Mouse (Mus musculus) limb, embryonic 13.5 days (tissue): Measurements from ENCODE around the gene Ica1. TPM values are rescaled to one million over a fixed set of nuclear protein-coding genes. Genes with fewer than 3 reads are reported as not detected.

Experiments
- ATAC-seq: fragments of 200-750 bp; cut with Nextera tagmentation; 2 replicates; pipeline ENCODE4 v1.8.0; 2017; ENCODE audit warnings: low read depth, moderate number of reproducible peaks, moderate TSS enrichment; ENCODE audit not compliant: low FRiP score
- H3K27ac ChIP-seq: fragments of 300-500 bp; sonication (generic); 2 replicates; pipeline ENCODE4 v1.5.1; 2015; ENCODE audit warnings: inconsistent platforms, mild to moderate bottlenecking, moderate library complexity
- H3K27me3 ChIP-seq: fragments of 300-500 bp; sonication (generic); 2 replicates; pipeline ENCODE4 v1.6.1; 2015; ENCODE audit warnings: mild to moderate bottlenecking, inconsistent platforms
- H3K36me3 ChIP-seq: fragments of 300-500 bp; sonication (generic); 2 replicates; pipeline ENCODE4 v1.6.1; 2015; ENCODE audit warnings: inconsistent platforms, mild to moderate bottlenecking, moderate library complexity
- H3K4me1 ChIP-seq: fragments of 300-500 bp; sonication (generic); 2 replicates; pipeline ENCODE4 v1.6.1; 2015; ENCODE audit warnings: inconsistent platforms
- H3K4me2 ChIP-seq: fragments of 300-500 bp; sonication (generic); replicated peaks from 2 replicates; pipeline ENCODE4 v1.6.1; 2015; ENCODE audit warnings: inconsistent platforms, mild to moderate bottlenecking, moderate library complexity
- H3K4me3 ChIP-seq: fragments of 300-500 bp; sonication (generic); 2 replicates; pipeline ENCODE4 v1.5.1; 2015; ENCODE audit warnings: moderate library complexity, mild to moderate bottlenecking, inconsistent platforms
- H3K9ac ChIP-seq: fragments of 300-500 bp; sonication (generic); 2 replicates; pipeline ENCODE4 v1.6.1; 2015; ENCODE audit warnings: mild to moderate bottlenecking, inconsistent platforms
- H3K9me3 ChIP-seq: fragments of 300-500 bp; sonication (generic); 2 replicates; pipeline ENCODE4 v1.6.1; 2016; ENCODE audit warnings: inconsistent platforms
- WGBS: fragments of 180-500 bp; shearing (Covaris S2); methylation state at CpG from one replicate; pipeline ENCODE4 v1.1.7; 2015; 5-methylcytosine and 5-hydroxymethylcytosine counted together
- polyA plus RNA-seq: library from polyadenylated mRNA; unstranded; fragments of >200 nt; fragmentation: Nextera tagmentation; extraction: Ambion mirVana; gene quantifications from 2 replicates; pipeline ENCODE4 v1.2.1, GENCODE M21; 2015

The Ica1 gene
- polyA plus RNA-seq, 1 experiment from 2014 or later: 18.8 TPM

DNA sequence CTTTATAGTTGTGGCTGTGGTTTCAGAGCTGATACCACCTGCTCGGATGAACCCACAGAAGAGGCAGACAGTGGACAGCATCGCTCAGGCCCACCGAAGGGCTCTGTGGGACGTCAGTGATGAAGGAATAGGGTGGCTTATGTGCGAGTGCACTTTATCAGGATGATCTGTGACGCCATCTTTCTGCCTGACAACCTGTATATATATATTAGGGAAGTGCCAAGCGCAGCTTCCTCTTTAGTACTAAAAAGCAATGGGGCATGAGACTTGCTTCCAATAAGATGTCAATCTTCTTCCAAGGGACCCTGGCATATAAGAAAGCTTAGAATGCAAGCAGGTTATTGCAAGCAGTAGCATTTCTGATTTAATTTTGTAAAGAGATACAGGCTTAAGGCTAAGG is 127.9 kb downstream of the Ica1 start:
- no peaks in the 10 kb centered on the region for H3K27me3 ChIP-seq
- no peaks in the 10 kb centered on the region for H3K9me3 ChIP-seq
- 92% methylated on average over 7 of the region's 7 CpGs for WGBS
- no peak overlapping the region for H3K9ac ChIP-seq
- no peak for ATAC-seq
- H3K27ac ChIP-seq: no peak overlapping the region
- no peak overlapping the region for H3K4me3 ChIP-seq
- H3K4me2 ChIP-seq: no peak overlapping the region
- H3K36me3 ChIP-seq: 0 out of 2 replicates have a peak, but pooled peaks cover 2% of the 10 kb centered on the region
- H3K4me1 ChIP-seq: peaks cover 14% of the 10 kb centered on the region

DNA sequence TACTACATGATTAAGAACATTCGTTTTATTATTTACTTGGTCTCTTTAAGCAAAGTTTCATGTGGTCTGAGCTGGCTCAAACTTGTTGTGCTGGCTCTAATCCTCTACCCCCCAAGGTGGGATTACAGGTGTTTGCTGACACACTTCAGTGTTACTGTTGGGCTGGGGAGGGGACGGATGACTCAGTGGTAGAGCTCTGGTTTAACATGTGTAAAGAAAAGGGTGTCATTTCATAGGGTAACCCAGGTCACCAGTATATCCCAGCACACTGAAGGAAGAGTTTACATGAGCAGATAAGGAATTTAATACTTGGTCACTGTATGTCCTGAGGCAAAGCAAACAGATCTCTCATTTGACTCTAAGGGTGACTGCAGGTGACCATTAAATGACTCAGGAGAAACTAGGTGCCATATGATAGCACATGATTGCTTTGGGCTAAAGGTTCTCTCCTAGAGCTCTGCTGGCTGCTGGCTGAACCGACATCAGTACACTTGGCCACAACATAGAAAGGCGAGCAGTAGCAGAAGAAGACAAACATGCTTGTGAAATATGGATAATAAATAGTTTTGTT is 128.9 kb downstream of the Ica1 start:
- Histone ChIP-seq H3K9ac (no peak overlapping the region), H3K4me3 (no peak overlapping the region), H3K27me3 (no peaks in the 10 kb centered on the region), H3K36me3 (no peaks in the 10 kb centered on the region), H3K9me3 (no peaks in the 10 kb centered on the region), H3K27ac (no peak overlapping the region), H3K4me1 (peaks cover 21% of the 10 kb centered on the region), H3K4me2 (no peak overlapping the region)
- no peak for ATAC-seq
- WGBS: 65% methylated on average over 4 of the region's 4 CpGs

DNA sequence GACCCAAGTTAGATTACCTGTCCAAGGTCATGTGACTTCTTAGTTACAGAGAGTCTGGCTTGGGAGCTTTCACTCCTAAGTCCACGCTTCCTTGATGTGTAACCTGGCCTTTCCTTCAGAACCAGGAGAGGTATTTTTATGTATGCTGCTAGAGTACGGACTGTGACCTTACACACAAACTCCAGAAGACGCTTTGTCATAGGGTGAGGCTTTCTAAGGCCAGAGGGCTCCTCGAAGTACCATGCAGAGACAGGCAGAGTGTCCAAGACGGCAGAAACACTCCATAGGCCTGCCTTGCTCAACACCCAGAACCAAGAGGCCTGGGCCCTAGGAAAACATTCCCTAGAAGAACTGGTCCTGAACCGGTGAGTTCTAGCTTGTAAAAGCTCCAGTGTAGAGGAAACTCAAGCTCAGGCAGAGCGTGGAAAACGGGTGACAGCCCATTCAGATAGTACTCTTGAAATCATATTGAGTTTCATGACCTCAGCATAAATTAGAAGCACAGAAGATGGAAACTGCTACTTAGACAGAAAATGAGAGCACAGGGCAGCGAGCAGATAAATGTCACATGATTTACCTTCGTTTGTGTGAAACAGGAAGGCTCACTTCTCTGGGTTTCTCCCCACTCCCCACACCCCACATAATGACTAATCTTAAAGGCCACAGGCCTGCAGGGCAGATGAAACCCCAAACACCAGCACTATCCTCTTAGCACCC is 129.9 kb downstream of the Ica1 start:
- no peak for ATAC-seq
- H3K4me3 ChIP-seq: no peak overlapping the region
- WGBS: 68% methylated on average over 10 of the region's 10 CpGs

DNA sequence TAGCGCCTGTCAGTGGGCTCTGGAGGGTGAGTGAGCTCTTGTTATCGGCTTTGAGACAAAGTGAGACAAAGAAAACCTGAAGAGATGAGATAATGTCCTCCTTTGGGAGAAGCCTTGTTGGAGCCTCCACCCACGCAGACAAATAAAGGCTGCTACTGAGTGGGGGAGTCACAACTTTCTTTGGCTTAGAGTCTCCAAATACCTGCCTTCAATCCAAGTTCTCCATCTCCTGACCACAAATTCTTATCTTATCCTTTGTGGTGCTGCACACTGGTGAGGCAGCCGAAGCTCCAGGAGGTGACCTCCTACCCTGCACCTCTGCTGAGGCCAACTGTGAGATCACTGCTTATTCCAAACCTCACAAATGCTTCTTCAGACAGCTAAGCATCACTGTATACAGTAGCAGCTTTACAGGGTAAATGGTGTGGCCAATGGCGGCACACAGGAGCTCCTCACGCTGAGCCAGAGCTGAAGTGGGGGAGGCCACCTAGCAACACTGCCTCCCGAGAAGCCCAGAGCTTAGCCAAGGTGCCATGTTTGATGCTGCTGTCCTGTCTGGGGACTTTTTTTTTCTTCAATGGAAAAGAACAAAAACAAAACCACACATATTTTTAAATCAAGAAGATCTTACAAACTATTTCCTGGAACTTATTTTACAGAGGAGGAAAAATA is 130.6 kb downstream of the Ica1 start:
- 77% methylated on average over 7 of the region's 7 CpGs for WGBS
- no peak for ATAC-seq

More for the DNA sequence above, 129.9 kb downstream of the Ica1 start:
- Histone ChIP-seq H3K9me3 (no peaks in the 10 kb centered on the region), H3K27ac (no peak overlapping the region), H3K27me3 (no peaks in the 10 kb centered on the region), H3K4me2 (no peak overlapping the region), H3K36me3 (no peaks in the 10 kb centered on the region), H3K4me1 (peaks cover 21% of the 10 kb centered on the region), H3K9ac (no peak overlapping the region)

DNA sequence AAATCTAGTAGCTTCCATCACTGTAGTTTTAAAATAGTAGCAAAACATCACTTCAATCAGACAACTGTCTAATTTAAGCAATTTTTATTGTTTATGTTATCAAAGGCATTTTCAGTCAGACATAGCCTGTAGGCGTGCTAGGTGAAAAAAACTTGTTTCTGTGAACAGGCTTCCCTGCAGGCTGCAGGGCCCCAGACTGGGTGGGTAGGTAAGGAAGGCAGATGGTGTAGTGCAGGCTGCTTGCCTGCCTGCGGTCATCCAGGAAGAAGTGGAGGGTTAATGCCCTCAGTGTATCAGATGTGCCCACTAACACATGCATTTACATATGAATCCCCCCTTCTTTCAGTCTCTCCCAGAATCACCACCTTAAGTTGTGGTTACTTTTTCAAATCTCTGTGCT is 132.6 kb downstream of the Ica1 start:
- no peak overlapping the region for H3K9ac ChIP-seq

More for the DNA sequence above, 130.6 kb downstream of the Ica1 start:
- no peak overlapping the region for H3K4me2 ChIP-seq
- no peaks in the 10 kb centered on the region for H3K9me3 ChIP-seq
- H3K9ac ChIP-seq: no peak overlapping the region
- H3K4me1 ChIP-seq: peaks cover 22% of the 10 kb centered on the region
- H3K36me3 ChIP-seq: no peaks in the 10 kb centered on the region
- H3K27ac ChIP-seq: no peak overlapping the region
- no peaks in the 10 kb centered on the region for H3K27me3 ChIP-seq
- no peak overlapping the region for H3K4me3 ChIP-seq

DNA sequence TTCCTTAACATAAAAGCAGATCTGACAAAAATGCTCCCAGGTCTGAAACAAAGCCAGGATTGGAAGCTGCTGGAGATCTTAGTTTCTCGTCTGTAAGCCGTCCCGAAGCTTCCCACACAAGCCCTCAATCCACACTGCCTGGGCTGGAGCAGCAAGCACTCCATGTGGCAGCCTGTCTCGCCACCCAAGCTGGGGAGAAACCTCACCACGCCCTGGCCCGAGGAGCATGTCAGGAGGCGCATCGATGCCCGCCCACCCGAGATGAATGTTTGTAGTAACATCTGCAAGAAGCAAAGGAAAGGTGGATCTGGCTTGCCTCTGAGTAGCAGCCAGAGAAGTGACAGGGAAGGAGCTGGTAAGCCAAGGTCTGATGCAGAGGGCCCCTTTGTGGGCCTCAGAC is 133.6 kb downstream of the Ica1 start:
- ATAC-seq: no peak
- Histone ChIP-seq H3K4me3 (no peak overlapping the region), H3K27me3 (no peaks in the 10 kb centered on the region), H3K4me2 (no peak overlapping the region), H3K9me3 (no peaks in the 10 kb centered on the region), H3K36me3 (no peaks in the 10 kb centered on the region), H3K4me1 (peaks cover 26% of the 10 kb centered on the region), H3K27ac (peak overlapping the region; percentile 22; the same call in 1 of the 2 replicates), H3K9ac (no peak overlapping the region)
- 67% methylated on average over 10 of the region's 10 CpGs for WGBS

More for the DNA sequence above, 132.6 kb downstream of the Ica1 start:
- no peak for ATAC-seq
- Histone ChIP-seq H3K27me3 (no peaks in the 10 kb centered on the region), H3K27ac (no peak overlapping the region), H3K4me3 (no peak overlapping the region), H3K36me3 (no peaks in the 10 kb centered on the region), H3K9me3 (no peaks in the 10 kb centered on the region), H3K4me1 (peaks cover 26% of the 10 kb centered on the region), H3K4me2 (no peak overlapping the region)
- 50% methylated on average over 2 of the region's 2 CpGs for WGBS

DNA sequence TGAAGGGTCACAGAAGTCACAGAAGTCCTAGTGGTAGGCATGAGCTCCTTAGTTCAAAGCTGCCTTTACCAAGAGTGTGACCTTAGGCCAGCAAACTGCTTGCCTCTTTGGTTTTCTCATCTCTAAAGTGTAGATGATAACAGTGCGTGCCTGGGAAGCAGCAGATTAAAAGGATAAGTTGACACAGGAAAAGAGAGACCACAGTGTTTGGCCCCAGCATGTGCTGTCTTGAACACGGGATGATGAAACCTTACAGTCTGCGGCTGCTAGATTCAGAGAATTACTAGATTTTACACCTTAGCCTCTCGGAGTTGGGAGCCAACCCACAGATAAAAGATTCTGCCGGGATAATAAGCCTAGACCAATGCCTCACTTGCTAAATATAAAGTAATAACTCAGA is 137.4 kb downstream of the Ica1 start:
- ATAC-seq: no peak
- Histone ChIP-seq H3K4me2 (no peak overlapping the region), H3K36me3 (no peaks in the 10 kb centered on the region), H3K27ac (no peak overlapping the region), H3K9me3 (no peaks in the 10 kb centered on the region), H3K4me3 (no peak overlapping the region), H3K27me3 (no peaks in the 10 kb centered on the region), H3K4me1 (peaks cover 12% of the 10 kb centered on the region), H3K9ac (no peak overlapping the region)
- 90% methylated on average over 5 of the region's 5 CpGs for WGBS

DNA sequence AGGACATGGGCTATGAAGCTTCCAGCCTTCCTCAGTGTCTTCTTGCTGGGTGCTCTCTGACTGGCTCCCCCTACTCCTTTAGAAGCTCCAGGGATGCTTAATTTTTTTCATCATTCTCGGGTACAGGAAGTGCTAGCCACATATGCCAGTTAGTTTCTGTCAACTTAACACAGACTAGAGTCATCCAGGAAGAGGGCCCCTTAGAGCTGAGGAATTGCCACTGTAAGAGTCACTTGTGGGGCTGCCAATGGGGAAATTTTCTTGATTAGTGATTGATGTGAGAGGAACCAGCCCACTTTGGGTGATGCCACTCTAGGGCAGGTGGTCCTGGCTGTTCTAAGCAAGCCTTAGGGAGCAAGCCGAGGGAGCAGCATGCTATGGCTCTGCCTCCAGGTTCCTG is 138.8 kb downstream of the Ica1 start:
- ATAC-seq: no peak
- Histone ChIP-seq H3K9ac (no peak overlapping the region), H3K4me3 (no peak overlapping the region), H3K27me3 (no peaks in the 10 kb centered on the region), H3K4me2 (no peak overlapping the region), H3K27ac (no peak overlapping the region), H3K4me1 (peaks cover 5% of the 10 kb centered on the region; the same call in 1 of the 2 replicates), H3K9me3 (no peaks in the 10 kb centered on the region), H3K36me3 (no peaks in the 10 kb centered on the region)
- 80% methylated on average over 2 of the region's 2 CpGs for WGBS

DNA sequence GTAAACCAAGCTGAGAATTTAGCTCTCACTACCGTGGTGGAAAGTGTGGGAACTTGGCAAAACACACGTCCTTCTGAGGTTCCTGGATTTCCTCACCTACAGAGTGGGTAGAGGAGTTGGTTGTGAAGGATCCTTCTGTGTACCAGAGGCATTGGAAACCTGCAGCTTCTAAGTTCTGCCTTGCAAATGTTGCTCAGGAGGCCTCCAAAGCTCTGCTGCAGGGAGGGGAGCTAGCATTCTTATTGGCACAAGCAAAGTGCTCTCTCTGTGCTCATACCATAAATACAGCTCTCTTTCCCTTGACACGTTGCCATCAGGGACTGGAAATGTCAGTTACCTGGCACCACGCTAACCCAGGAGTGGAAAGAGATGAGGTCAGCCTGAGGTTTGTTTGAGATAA is 139.4 kb downstream of the Ica1 start:
- no peak overlapping the region for H3K9ac ChIP-seq
- ATAC-seq: no peak
- peaks cover 10% of the 10 kb centered on the region for H3K4me1 ChIP-seq
- H3K4me2 ChIP-seq: no peak overlapping the region
- WGBS: 77% methylated on average over 4 of the region's 4 CpGs
- no peaks in the 10 kb centered on the region for H3K27me3 ChIP-seq
- H3K9me3 ChIP-seq: no peaks in the 10 kb centered on the region
- no peaks in the 10 kb centered on the region for H3K36me3 ChIP-seq
- H3K27ac ChIP-seq: no peak overlapping the region; the same call in 1 of the 2 replicates
- no peak overlapping the region for H3K4me3 ChIP-seq

DNA sequence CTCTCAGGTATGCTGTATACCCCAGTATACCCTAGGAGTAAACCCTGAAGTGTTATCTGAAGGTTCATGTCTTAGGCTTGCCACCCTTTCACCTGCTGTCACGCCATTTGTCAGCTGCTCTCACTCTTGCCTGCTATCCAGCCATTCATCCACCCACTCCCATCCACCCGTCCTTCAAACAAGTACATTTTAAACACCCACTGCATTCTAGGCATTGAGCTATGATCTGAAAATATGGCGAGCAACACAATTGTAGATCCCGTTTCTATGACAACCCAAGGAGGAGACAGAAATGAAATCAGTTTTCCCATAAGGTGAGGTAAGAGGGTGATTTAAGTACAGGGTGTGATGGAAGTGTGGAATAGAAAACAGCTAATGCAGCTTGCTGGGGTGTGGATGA is 140.2 kb downstream of the Ica1 start:
- H3K27ac ChIP-seq: no peak overlapping the region
- no peak overlapping the region for H3K4me2 ChIP-seq
- 88% methylated on average over 4 of the region's 4 CpGs for WGBS
- H3K27me3 ChIP-seq: no peaks in the 10 kb centered on the region
- peaks cover 15% of the 10 kb centered on the region for H3K4me1 ChIP-seq
- no peaks in the 10 kb centered on the region for H3K36me3 ChIP-seq
- ATAC-seq: no peak
- no peaks in the 10 kb centered on the region for H3K9me3 ChIP-seq
- no peak overlapping the region for H3K4me3 ChIP-seq
- no peak overlapping the region for H3K9ac ChIP-seq

DNA sequence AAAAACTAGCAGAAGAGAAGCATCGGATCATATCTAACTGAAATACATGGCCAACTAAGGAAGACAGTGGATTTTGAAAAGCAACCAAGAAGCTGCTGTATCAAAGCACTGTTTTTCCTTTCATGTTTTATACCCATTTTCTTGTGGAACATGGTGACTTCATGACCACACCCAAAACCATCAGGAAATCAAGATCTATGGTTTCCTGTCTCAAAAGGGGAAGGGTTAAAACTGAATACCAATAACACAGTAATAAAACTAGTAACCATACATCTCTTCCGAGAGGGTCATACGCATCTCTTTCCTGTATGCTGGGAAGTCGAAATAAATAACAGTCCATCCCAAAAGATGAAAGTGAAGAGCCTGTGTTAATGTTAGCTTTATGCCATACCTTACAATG is 145.6 kb downstream of the Ica1 start:
- H3K27me3 ChIP-seq: no peaks in the 10 kb centered on the region
- peaks cover 10% of the 10 kb centered on the region; the same call in 1 of the 2 replicates for H3K4me1 ChIP-seq
- WGBS: 92% methylated on average over 4 of the region's 4 CpGs
- no peak overlapping the region for H3K4me3 ChIP-seq
- H3K9ac ChIP-seq: no peak overlapping the region
- no peak overlapping the region for H3K4me2 ChIP-seq
- no peak for ATAC-seq
- no peaks in the 10 kb centered on the region for H3K9me3 ChIP-seq
- H3K36me3 ChIP-seq: no peaks in the 10 kb centered on the region
- H3K27ac ChIP-seq: no peak overlapping the region

DNA sequence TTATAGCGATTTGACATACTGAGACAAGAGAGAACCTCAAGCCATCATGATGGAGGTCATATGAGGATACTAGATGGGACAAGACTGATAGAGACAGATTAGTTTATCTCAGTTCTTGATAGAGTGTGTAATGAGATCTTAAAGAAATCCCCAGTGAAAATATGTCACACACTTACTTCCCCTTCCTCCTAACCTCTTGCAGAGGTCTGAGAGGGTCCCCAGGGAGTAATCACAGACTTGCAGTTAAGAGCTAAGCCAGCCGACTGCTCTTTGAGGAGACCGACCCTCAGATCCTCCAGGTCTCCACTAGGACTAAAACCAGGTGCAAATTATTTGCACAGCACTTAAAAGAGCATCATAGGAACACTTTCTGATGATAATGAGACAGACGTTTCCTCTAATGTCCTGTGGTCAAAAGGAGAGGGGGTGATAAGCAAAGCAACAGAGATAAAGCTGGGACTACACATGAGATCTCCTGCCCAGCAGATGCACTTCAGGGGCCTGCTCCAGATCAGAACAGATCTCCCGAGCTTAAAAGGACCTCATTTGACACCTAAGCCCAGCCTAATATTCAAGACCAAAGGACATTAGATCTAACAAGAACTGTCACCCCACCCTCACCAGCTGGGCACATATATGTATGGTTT is 146.2 kb downstream of the Ica1 start:
- 51% methylated on average over 5 of the region's 5 CpGs for WGBS

More for the DNA sequence above, 146.2 kb downstream of the Ica1 start:
- H3K9ac ChIP-seq: no peak overlapping the region
- no peak for ATAC-seq
- H3K4me3 ChIP-seq: no peak overlapping the region
- H3K4me1 ChIP-seq: peaks cover 10% of the 10 kb centered on the region; the same call in 1 of the 2 replicates
- H3K27ac ChIP-seq: no peak overlapping the region
- no peaks in the 10 kb centered on the region for H3K9me3 ChIP-seq
- no peaks in the 10 kb centered on the region for H3K27me3 ChIP-seq
- no peaks in the 10 kb centered on the region for H3K36me3 ChIP-seq
- H3K4me2 ChIP-seq: no peak overlapping the region
